Mouse (Mus musculus) kidney, embryonic 15.5 days (tissue): ENCODE measurements around the gene Rapgef5. TPM values are rescaled to one million over a fixed set of nuclear protein-coding genes. Genes with fewer than 3 reads are reported as not detected.
A peak's percentile ranks its signal among the peaks of the same experiment; 100 is the strongest.

Source experiments
- ATAC-seq: fragments of 200-750 bp; cut with Nextera tagmentation; replicated peaks from 2 replicates; pipeline ENCODE4 v1.8.0; 2017; ENCODE audit warnings: moderate TSS enrichment; ENCODE audit not compliant: low FRiP score
- H3K27ac ChIP-seq: fragments of 300-500 bp; sonication (generic); 2 replicates; pipeline ENCODE4 v1.5.1; 2015; ENCODE audit warnings: mild to moderate bottlenecking, inconsistent platforms
- H3K27me3 ChIP-seq: fragments of 300-500 bp; sonication (generic); 2 replicates; pipeline ENCODE4 v1.6.1; 2015; ENCODE audit warnings: inconsistent platforms
- H3K36me3 ChIP-seq: fragments of 300-500 bp; sonication (generic); 2 replicates; pipeline ENCODE4 v1.6.1; 2015; ENCODE audit warnings: inconsistent platforms
- H3K4me1 ChIP-seq: fragments of 300-500 bp; sonication (generic); 2 replicates; pipeline ENCODE4 v1.6.1; 2015; ENCODE audit warnings: inconsistent platforms
- H3K4me2 ChIP-seq: fragments of 300-500 bp; sonication (generic); 2 replicates; pipeline ENCODE4 v1.6.1; 2015; ENCODE audit warnings: moderate library complexity, mild to moderate bottlenecking, inconsistent platforms
- H3K4me3 ChIP-seq: fragments of 300-500 bp; sonication (generic); replicated peaks from 2 replicates; pipeline ENCODE4 v1.5.1; 2015; ENCODE audit warnings: mild to moderate bottlenecking, inconsistent platforms
- H3K9ac ChIP-seq: fragments of 300-500 bp; sonication (generic); 2 replicates; pipeline ENCODE4 v1.6.1; 2015; ENCODE audit warnings: mild to moderate bottlenecking, inconsistent platforms
- H3K9me3 ChIP-seq: fragments of 300-500 bp; sonication (generic); replicated peaks from 2 replicates; pipeline ENCODE4 v1.6.1; 2016; ENCODE audit warnings: inconsistent platforms
- WGBS: fragments of 180-500 bp; shearing (Covaris S2); methylation state at CpG from one replicate; pipeline ENCODE4 v1.1.7; 2015; ENCODE audit warnings: mixed read lengths; 5-methylcytosine and 5-hydroxymethylcytosine counted together
- polyA plus RNA-seq: library from polyadenylated mRNA; unstranded; fragments of >200 nt; fragmentation: Nextera tagmentation; extraction: Ambion mirVana; gene quantifications from 2 replicates; pipeline ENCODE4 v1.2.1, GENCODE M21; 2015

Gene Rapgef5
- polyA plus RNA-seq, 1 experiment from 2014 or later: 14.2 TPM

GRCm38 (mm10) chr12:117681273-117681672, 165.0 kb downstream of the Rapgef5 start:
- WGBS: 75% methylated on average over 4 of the region's 4 CpGs
- ATAC-seq: no peak
- H3K27ac ChIP-seq: no peak overlapping the region
- H3K9me3 ChIP-seq: no peaks in the 10 kb centered on the region
- H3K36me3 ChIP-seq: no peaks in the 10 kb centered on the region
- H3K4me3 ChIP-seq: no peak overlapping the region
- H3K4me1 ChIP-seq: peaks cover 31% of the 10 kb centered on the region
- no peaks in the 10 kb centered on the region for H3K27me3 ChIP-seq
- no peak overlapping the region for H3K9ac ChIP-seq
- no peak overlapping the region for H3K4me2 ChIP-seq

- 56% methylated on average over 2 of the region's 2 CpGs for WGBS
- Histone ChIP-seq H3K4me3 (no peak overlapping the region), H3K27ac (no peak overlapping the region), H3K27me3 (no peaks in the 10 kb centered on the region), H3K9me3 (no peaks in the 10 kb centered on the region), H3K4me1 (peaks cover 39% of the 10 kb centered on the region), H3K36me3 (no peaks in the 10 kb centered on the region), H3K9ac (no peak overlapping the region), H3K4me2 (no peak overlapping the region)
- ATAC-seq: no peak
Measured at GRCm38 (mm10) chr12:117683377-117683776, 167.1 kb downstream of the Rapgef5 start.

- Histone ChIP-seq H3K27me3 (peaks cover 3% of the 10 kb centered on the region; the same call in 1 of the 2 replicates), H3K9ac (no peak overlapping the region), H3K4me2 (no peak overlapping the region), H3K4me3 (no peak overlapping the region), H3K4me1 (peaks cover 41% of the 10 kb centered on the region), H3K27ac (no peak overlapping the region; the same call in 1 of the 2 replicates), H3K9me3 (no peaks in the 10 kb centered on the region), H3K36me3 (no peaks in the 10 kb centered on the region)
- 28% methylated on average over 3 of the region's 3 CpGs for WGBS
- no peak for ATAC-seq
Measured at GRCm38 (mm10) chr12:117683984-117684383, 167.7 kb downstream of the Rapgef5 start.

GRCm38 (mm10) chr12:117684788-117685187, 168.5 kb downstream of the Rapgef5 start:
- H3K36me3 ChIP-seq: no peaks in the 10 kb centered on the region
- peak; percentile 60 for ATAC-seq
- H3K27ac ChIP-seq: peak overlapping the region; percentile 37; the same call in 1 of the 2 replicates
- peaks cover 46% of the 10 kb centered on the region for H3K4me1 ChIP-seq
- 17% methylated on average over 3 of the region's 3 CpGs for WGBS
- no peak overlapping the region for H3K9ac ChIP-seq
- H3K4me2 ChIP-seq: no peak overlapping the region
- H3K4me3 ChIP-seq: no peak overlapping the region
- H3K9me3 ChIP-seq: no peaks in the 10 kb centered on the region
- peaks cover 9% of the 10 kb centered on the region for H3K27me3 ChIP-seq

- Histone ChIP-seq H3K4me2 (no peak overlapping the region), H3K9ac (no peak overlapping the region)
- ATAC-seq: no peak
Measured at GRCm38 (mm10) chr12:117685336-117685735, 169.1 kb downstream of the Rapgef5 start.

GRCm38 (mm10) chr12:117686732-117687131, 170.5 kb downstream of the Rapgef5 start:
- Histone ChIP-seq H3K4me3 (no peak overlapping the region), H3K27ac (no peak overlapping the region), H3K4me1 (peaks cover 30% of the 10 kb centered on the region), H3K36me3 (no peaks in the 10 kb centered on the region), H3K9ac (no peak overlapping the region), H3K27me3 (peaks cover 10% of the 10 kb centered on the region), H3K4me2 (no peak overlapping the region), H3K9me3 (no peaks in the 10 kb centered on the region)
- WGBS: 66% methylated on average over 3 of the region's 3 CpGs
- ATAC-seq: no peak

More at GRCm38 (mm10) chr12:117685336-117685735, 169.1 kb downstream of the Rapgef5 start:
- peaks cover 41% of the 10 kb centered on the region for H3K4me1 ChIP-seq
- no peaks in the 10 kb centered on the region for H3K9me3 ChIP-seq
- no peak overlapping the region for H3K4me3 ChIP-seq
- no peak overlapping the region for H3K27ac ChIP-seq
- peaks cover 10% of the 10 kb centered on the region for H3K27me3 ChIP-seq
- no peaks in the 10 kb centered on the region for H3K36me3 ChIP-seq

GRCm38 (mm10) chr12:117688655-117689548, 172.6 kb downstream of the Rapgef5 start:
- 4% methylated on average over 32 of the region's 32 CpGs for WGBS
- H3K4me3 ChIP-seq: peak overlapping the region; percentile 43
- peak; percentile 89 for ATAC-seq

GRCm38 (mm10) chr12:117691336-117691735, 175.1 kb downstream of the Rapgef5 start:
- H3K36me3 ChIP-seq: no peaks in the 10 kb centered on the region
- H3K27me3 ChIP-seq: peaks cover 10% of the 10 kb centered on the region
- no peak overlapping the region for H3K27ac ChIP-seq
- 75% methylated on average over 5 of the region's 5 CpGs for WGBS
- no peak overlapping the region for H3K9ac ChIP-seq
- no peak overlapping the region for H3K4me2 ChIP-seq
- H3K4me3 ChIP-seq: no peak overlapping the region
- no peak for ATAC-seq
- no peaks in the 10 kb centered on the region for H3K9me3 ChIP-seq
- H3K4me1 ChIP-seq: peaks cover 19% of the 10 kb centered on the region

More at GRCm38 (mm10) chr12:117688655-117689548, 172.6 kb downstream of the Rapgef5 start:
- Histone ChIP-seq H3K27me3 (peaks cover 10% of the 10 kb centered on the region), H3K9me3 (no peaks in the 10 kb centered on the region), H3K9ac (peak overlapping the region; percentile 14; the same call in 1 of the 2 replicates), H3K36me3 (no peaks in the 10 kb centered on the region), H3K27ac (peak overlapping the region; percentile 42), H3K4me2 (peak overlapping the region; percentile 69), H3K4me1 (peaks cover 30% of the 10 kb centered on the region)

- Histone ChIP-seq H3K4me3 (no peak overlapping the region), H3K27ac (no peak overlapping the region), H3K9ac (no peak overlapping the region), H3K36me3 (no peaks in the 10 kb centered on the region), H3K4me1 (peaks cover 14% of the 10 kb centered on the region), H3K4me2 (no peak overlapping the region), H3K9me3 (no peaks in the 10 kb centered on the region), H3K27me3 (peaks cover 10% of the 10 kb centered on the region)
- ATAC-seq: no peak
- WGBS: 41% methylated on average over 1 of the region's 1 CpGs
Measured at GRCm38 (mm10) chr12:117692775-117693174, 176.5 kb downstream of the Rapgef5 start.

GRCm38 (mm10) chr12:117699950-117700665, 183.8 kb downstream of the Rapgef5 start:
- no peaks in the 10 kb centered on the region for H3K4me1 ChIP-seq
- no peaks in the 10 kb centered on the region for H3K27me3 ChIP-seq
- H3K27ac ChIP-seq: no peak overlapping the region
- no peaks in the 10 kb centered on the region for H3K36me3 ChIP-seq
- no peak overlapping the region for H3K9ac ChIP-seq
- H3K9me3 ChIP-seq: no peaks in the 10 kb centered on the region
- no peak for ATAC-seq
- WGBS: 83% methylated on average over 3 of the region's 3 CpGs
- no peak overlapping the region for H3K4me2 ChIP-seq
- H3K4me3 ChIP-seq: no peak overlapping the region

GRCm38 (mm10) chr12:117700927-117701326, 184.6 kb downstream of the Rapgef5 start:
- no peaks in the 10 kb centered on the region for H3K9me3 ChIP-seq
- no peaks in the 10 kb centered on the region for H3K36me3 ChIP-seq
- H3K27me3 ChIP-seq: no peaks in the 10 kb centered on the region
- H3K27ac ChIP-seq: no peak overlapping the region
- no peak for ATAC-seq
- no peak overlapping the region for H3K4me3 ChIP-seq
- no peak overlapping the region for H3K9ac ChIP-seq
- 77% methylated on average over 6 of the region's 6 CpGs for WGBS
- no peak overlapping the region for H3K4me2 ChIP-seq
- H3K4me1 ChIP-seq: no peaks in the 10 kb centered on the region

- 91% methylated on average over 8 of the region's 8 CpGs for WGBS
- Histone ChIP-seq H3K27ac (no peak overlapping the region), H3K9me3 (no peaks in the 10 kb centered on the region), H3K27me3 (no peaks in the 10 kb centered on the region), H3K36me3 (no peaks in the 10 kb centered on the region), H3K9ac (no peak overlapping the region), H3K4me1 (no peaks in the 10 kb centered on the region), H3K4me2 (no peak overlapping the region), H3K4me3 (no peak overlapping the region)
- ATAC-seq: no peak
Measured at GRCm38 (mm10) chr12:117702291-117702690, 186.0 kb downstream of the Rapgef5 start.
